Mouse (Mus musculus) testis, adult 2 months (tissue): ENCODE results near the gene Cacna2d1. TPM values are rescaled to one million over a fixed set of nuclear protein-coding genes. Genes with fewer than 3 reads are reported as not detected.

Experiments used
- H3K27ac ChIP-seq: fragments of 200-500 bp; 2 replicates; pipeline ENCODE4 v1.5.1; 2012; ENCODE audit warnings: low read depth, low read length; ENCODE audit not compliant: control insufficient read depth, insufficient read depth
- H3K27me3 ChIP-seq: fragments of 200-500 bp; 2 replicates; pipeline ENCODE4 v1.6.1; 2012; ENCODE audit warnings: mild to moderate bottlenecking, low read length, moderate library complexity; ENCODE audit not compliant: control insufficient read depth, insufficient read depth
- H3K36me3 ChIP-seq: fragments of 200-500 bp; 2 replicates; pipeline ENCODE4 v1.6.1; 2012; ENCODE audit warnings: mild to moderate bottlenecking, low read length; ENCODE audit not compliant: control insufficient read depth, insufficient read depth
- H3K4me1 ChIP-seq: fragments of 200-500 bp; 2 replicates; pipeline ENCODE4 v1.6.1; 2012; ENCODE audit warnings: low read length; ENCODE audit not compliant: control insufficient read depth, insufficient read depth
- H3K4me3 ChIP-seq: fragments of 200-500 bp; 2 replicates; pipeline ENCODE4 v1.5.1; 2012; ENCODE audit warnings: low read depth, mild to moderate bottlenecking, low read length, moderate library complexity, mixed read lengths; ENCODE audit not compliant: control insufficient read depth
- CTCF ChIP-seq: fragments of 200-500 bp; IDR thresholded peaks from 2 replicates; pipeline ENCODE4 v1.5.1; 2012; ENCODE audit warnings: low read depth, mild to moderate bottlenecking, inconsistent platforms, low read length, moderate library complexity; ENCODE audit not compliant: control insufficient read depth, insufficient read depth, insufficient replicate concordance
- POLR2A ChIP-seq: fragments of 200-500 bp; IDR thresholded peaks from 2 replicates; pipeline ENCODE4 v1.6.1; 2012; ENCODE audit warnings: low read depth, mild to moderate bottlenecking, inconsistent platforms, low read length, moderate library complexity; ENCODE audit not compliant: control insufficient read depth
- polyA plus RNA-seq: library from polyadenylated mRNA; depleted of rRNA; stranded (reverse); fragments of >200 nt; gene quantifications from 2 replicates; pipeline ENCODE4 v1.2.3, GENCODE M21; 2012

The Cacna2d1 gene
- polyA plus RNA-seq, 1 experiment: 1.5 TPM

GRCm38 (mm10) chr5:16000917-16001316, 66.4 kb downstream of the Cacna2d1 start:
- Histone ChIP-seq H3K4me1 (no peaks in the 10 kb centered on the region), H3K4me3 (no peak overlapping the region), H3K36me3 (no peaks in the 10 kb centered on the region), H3K27ac (no peak overlapping the region), H3K27me3 (no peaks in the 10 kb centered on the region)
- TF ChIP-seq POLR2A: no peak
- TF ChIP-seq CTCF: no peak

- no peak overlapping the region for H3K27ac ChIP-seq
- no peak overlapping the region for H3K4me3 ChIP-seq
- no peak for TF ChIP-seq POLR2A
- TF ChIP-seq CTCF: no peak
- no peaks in the 10 kb centered on the region for H3K4me1 ChIP-seq
- no peaks in the 10 kb centered on the region for H3K36me3 ChIP-seq
- H3K27me3 ChIP-seq: no peaks in the 10 kb centered on the region
Observed at GRCm38 (mm10) chr5:16002431-16003063, 68.1 kb downstream of the Cacna2d1 start.

- H3K4me1 ChIP-seq: no peaks in the 10 kb centered on the region
- H3K4me3 ChIP-seq: no peak overlapping the region
- H3K27ac ChIP-seq: no peak overlapping the region
- H3K27me3 ChIP-seq: no peaks in the 10 kb centered on the region
- TF ChIP-seq CTCF (no peak), POLR2A (no peak)
- H3K36me3 ChIP-seq: no peaks in the 10 kb centered on the region
Observed at GRCm38 (mm10) chr5:16004305-16004704, 69.8 kb downstream of the Cacna2d1 start.

DNA sequence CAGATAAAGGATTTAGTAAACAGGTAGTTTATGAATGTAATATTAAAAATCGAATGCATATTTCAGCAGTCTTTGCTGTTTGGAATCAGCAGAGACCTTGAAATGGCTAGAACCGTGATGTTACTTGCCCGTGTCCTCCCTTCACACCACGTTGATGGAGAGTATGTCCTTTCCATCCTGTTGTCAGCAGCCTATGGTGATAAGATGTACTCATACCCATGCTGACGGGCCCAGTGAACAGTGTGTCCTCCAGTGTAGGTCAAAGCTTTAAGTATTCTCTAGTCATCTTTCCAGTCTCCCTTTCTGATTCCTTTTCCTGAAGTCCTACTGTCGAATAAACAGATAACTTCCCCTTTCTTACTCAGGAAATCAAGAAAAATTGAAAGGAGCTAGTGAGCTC, 72.5 kb downstream of the Cacna2d1 start:
- TF ChIP-seq CTCF (no peak), POLR2A (no peak)
- Histone ChIP-seq H3K27me3 (no peaks in the 10 kb centered on the region), H3K27ac (no peak overlapping the region), H3K4me3 (no peak overlapping the region), H3K4me1 (no peaks in the 10 kb centered on the region), H3K36me3 (no peaks in the 10 kb centered on the region)

GRCm38 (mm10) chr5:16013649-16014048, 79.2 kb downstream of the Cacna2d1 start:
- Histone ChIP-seq H3K27me3 (no peaks in the 10 kb centered on the region), H3K27ac (no peak overlapping the region), H3K4me3 (no peak overlapping the region), H3K4me1 (no peaks in the 10 kb centered on the region), H3K36me3 (no peaks in the 10 kb centered on the region)
- TF ChIP-seq POLR2A: no peak
- TF ChIP-seq CTCF: no peak

DNA sequence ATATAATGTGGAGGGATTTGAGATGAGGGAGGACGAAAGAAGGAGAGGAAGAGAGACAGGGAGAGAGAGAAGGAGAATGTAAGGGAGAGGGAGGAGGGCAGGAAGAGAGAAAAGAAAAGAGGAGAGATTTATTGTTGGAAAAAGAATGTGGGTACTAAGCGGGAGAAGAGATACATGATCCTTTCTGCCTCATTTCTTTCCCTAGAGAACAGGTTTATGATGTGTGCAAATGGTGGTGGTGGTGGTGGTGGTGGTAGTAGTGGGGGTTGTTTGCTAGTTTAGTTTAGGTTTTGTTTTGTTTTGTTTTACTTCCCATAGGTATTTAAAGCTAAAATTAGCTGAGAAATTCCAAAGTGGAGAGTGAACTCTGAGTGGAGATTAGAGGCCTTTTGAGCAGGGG, 79.9 kb downstream of the Cacna2d1 start:
- Histone ChIP-seq H3K27me3 (no peaks in the 10 kb centered on the region), H3K27ac (no peak overlapping the region), H3K4me3 (no peak overlapping the region), H3K36me3 (no peaks in the 10 kb centered on the region), H3K4me1 (no peaks in the 10 kb centered on the region)
- TF ChIP-seq CTCF: no peak
- TF ChIP-seq POLR2A: no peak

DNA sequence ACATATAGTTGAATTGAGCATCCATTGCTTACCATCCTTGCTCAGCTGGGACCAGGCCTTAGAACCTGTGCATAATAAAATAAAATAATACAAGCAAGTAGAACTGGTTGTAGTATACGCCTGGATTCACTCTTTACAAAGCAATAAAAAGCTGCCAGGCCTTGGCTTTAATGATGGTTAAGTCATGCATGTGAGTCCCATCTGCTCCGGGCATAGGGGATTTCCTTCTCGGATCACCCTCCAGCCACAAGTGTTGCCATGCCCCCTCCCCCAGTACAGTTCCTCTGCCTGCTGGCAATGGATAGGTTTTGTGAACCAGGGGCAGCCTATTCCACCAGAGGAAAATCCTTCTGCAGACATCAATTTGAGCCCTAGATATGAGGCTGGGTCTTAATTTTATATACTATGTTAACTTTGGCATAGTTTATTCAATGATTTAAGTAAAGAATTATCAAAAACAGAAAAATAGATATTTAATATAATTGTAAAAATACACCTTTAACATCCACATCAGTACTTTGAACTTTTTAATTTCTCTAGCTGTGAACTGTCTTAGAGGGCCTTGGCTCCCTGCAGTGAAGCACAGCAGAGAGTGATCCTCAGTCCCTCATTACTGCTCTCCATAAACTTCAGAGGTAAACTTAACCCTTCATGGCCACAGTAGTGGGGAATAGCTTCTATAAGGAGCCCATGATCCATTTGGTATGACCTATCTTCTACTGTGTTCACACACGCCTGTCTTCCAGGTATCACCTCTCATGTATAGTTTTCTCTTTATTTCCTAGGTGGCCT, 90.3 kb downstream of the Cacna2d1 start:
- H3K4me3 ChIP-seq: no peak overlapping the region
- no peak for TF ChIP-seq POLR2A
- no peak for TF ChIP-seq CTCF
- no peaks in the 10 kb centered on the region for H3K4me1 ChIP-seq
- H3K27me3 ChIP-seq: no peaks in the 10 kb centered on the region
- no peak overlapping the region for H3K27ac ChIP-seq
- H3K36me3 ChIP-seq: no peaks in the 10 kb centered on the region
